Mouse (Mus musculus): Measurements from ENCODE around the gene Cyp46a1. TPM values are rescaled to one million over a fixed set of nuclear protein-coding genes. Genes with fewer than 3 reads are reported as not detected.

Cyp46a1 gene
- polyA plus RNA-seq, 1 experiment from 2014 or later = 6.6 TPM

GRCm38 (mm10) chr12:108303778-108304365, 30.3 kb upstream of the Cyp46a1 start:
- Histone ChIP-seq H3K4me2 (no peak overlapping the region), H3K4me3 (no peak overlapping the region), H3K27me3 (peaks cover 22% of the 10 kb centered on the region), H3K4me1 (peaks cover 20% of the 10 kb centered on the region), H3K27ac (no peak overlapping the region), H3K9ac (no peak overlapping the region), H3K36me3 (no peaks in the 10 kb centered on the region), H3K9me3 (no peaks in the 10 kb centered on the region)
- WGBS = 28% methylated on average over 6 of the region's 6 CpGs
- ATAC-seq (ENCODE audit: borderline replicate concordance, extremely low read depth, low FRiP score, low TSS enrichment) = no peak

- no peaks in the 10 kb centered on the region for H3K9me3 ChIP-seq
- no peak overlapping the region for H3K27ac ChIP-seq
- no peak for ATAC-seq (ENCODE audit: borderline replicate concordance, extremely low read depth, low FRiP score, low TSS enrichment)
- H3K36me3 ChIP-seq = no peaks in the 10 kb centered on the region
- no peak overlapping the region for H3K9ac ChIP-seq
- no peak overlapping the region for H3K4me3 ChIP-seq
- no peak overlapping the region for H3K4me2 ChIP-seq
- H3K4me1 ChIP-seq = peaks cover 21% of the 10 kb centered on the region
- 67% methylated on average over 8 of the region's 8 CpGs for WGBS
- H3K27me3 ChIP-seq = peaks cover 22% of the 10 kb centered on the region
Measured at GRCm38 (mm10) chr12:108305172-108305571, 29.0 kb upstream of the Cyp46a1 start.

GRCm38 (mm10) chr12:108305812-108306794, 28.1 kb upstream of the Cyp46a1 start, which contains the start of gene Hhipl1:
Gene Hhipl1 (plus strand): TSS chr12:108306270.
- Histone ChIP-seq H3K9me3 (no peaks in the 10 kb centered on the region), H3K36me3 (no peaks in the 10 kb centered on the region), H3K4me1 (peaks cover 21% of the 10 kb centered on the region), H3K27ac (no peak within 1 kb of the TSS), H3K9ac (peak within 1 kb of the TSS; percentile 84), H3K4me2 (peak within 1 kb of the TSS; percentile 99), H3K27me3 (peaks cover 22% of the 10 kb centered on the region), H3K4me3 (peak within 1 kb of the TSS; percentile 57)
- peak; percentile 50; the same call in 1 of the 2 replicates for ATAC-seq (ENCODE audit: borderline replicate concordance, extremely low read depth, low FRiP score, low TSS enrichment)
- 2% methylated on average over 67 of the region's 67 CpGs for WGBS

GRCm38 (mm10) chr12:108307553-108307952, 26.6 kb upstream of the Cyp46a1 start:
- Histone ChIP-seq H3K27ac (no peak overlapping the region), H3K9ac (no peak overlapping the region), H3K4me1 (peaks cover 21% of the 10 kb centered on the region), H3K27me3 (peaks cover 22% of the 10 kb centered on the region), H3K4me2 (0 out of 2 replicates have a peak overlapping the region, but pooled peaks have one; percentile 99), H3K4me3 (no peak overlapping the region), H3K36me3 (no peaks in the 10 kb centered on the region), H3K9me3 (no peaks in the 10 kb centered on the region)
- WGBS = 26% methylated on average over 14 of the region's 14 CpGs
- no peak for ATAC-seq (ENCODE audit: borderline replicate concordance, extremely low read depth, low FRiP score, low TSS enrichment)

- Histone ChIP-seq H3K4me1 (peaks cover 21% of the 10 kb centered on the region), H3K27me3 (peaks cover 22% of the 10 kb centered on the region), H3K4me2 (no peak overlapping the region), H3K36me3 (no peaks in the 10 kb centered on the region), H3K4me3 (no peak overlapping the region), H3K27ac (no peak overlapping the region), H3K9me3 (no peaks in the 10 kb centered on the region), H3K9ac (no peak overlapping the region)
- WGBS = 73% methylated on average over 16 of the region's 16 CpGs
- no peak for ATAC-seq (ENCODE audit: borderline replicate concordance, extremely low read depth, low FRiP score, low TSS enrichment)
Measured at GRCm38 (mm10) chr12:108308363-108308856, 25.8 kb upstream of the Cyp46a1 start.

GRCm38 (mm10) chr12:108309116-108309794, 24.9 kb upstream of the Cyp46a1 start:
- no peak overlapping the region for H3K4me2 ChIP-seq
- 42% methylated on average over 8 of the region's 8 CpGs for WGBS
- H3K9ac ChIP-seq = no peak overlapping the region
- ATAC-seq (ENCODE audit: borderline replicate concordance, extremely low read depth, low FRiP score, low TSS enrichment) = no peak
- H3K4me3 ChIP-seq = no peak overlapping the region
- H3K9me3 ChIP-seq = no peaks in the 10 kb centered on the region
- no peak overlapping the region for H3K27ac ChIP-seq
- peaks cover 21% of the 10 kb centered on the region for H3K4me1 ChIP-seq
- peaks cover 22% of the 10 kb centered on the region for H3K27me3 ChIP-seq
- no peaks in the 10 kb centered on the region for H3K36me3 ChIP-seq

GRCm38 (mm10) chr12:108310041-108310440, 24.1 kb upstream of the Cyp46a1 start:
- Histone ChIP-seq H3K4me2 (no peak overlapping the region), H3K9me3 (no peaks in the 10 kb centered on the region), H3K27me3 (peaks cover 15% of the 10 kb centered on the region), H3K4me3 (no peak overlapping the region), H3K4me1 (peaks cover 21% of the 10 kb centered on the region), H3K9ac (no peak overlapping the region), H3K36me3 (no peaks in the 10 kb centered on the region), H3K27ac (no peak overlapping the region)
- ATAC-seq (ENCODE audit: borderline replicate concordance, extremely low read depth, low FRiP score, low TSS enrichment) = no peak
- WGBS = 79% methylated on average over 4 of the region's 4 CpGs

GRCm38 (mm10) chr12:108310456-108311027, 23.6 kb upstream of the Cyp46a1 start:
- WGBS = 70% methylated on average over 7 of the region's 7 CpGs
- H3K27me3 ChIP-seq = peaks cover 10% of the 10 kb centered on the region

GRCm38 (mm10) chr12:108311741-108312290, 22.4 kb upstream of the Cyp46a1 start:
- WGBS = 82% methylated on average over 27 of the region's 27 CpGs
- no peak for ATAC-seq (ENCODE audit: borderline replicate concordance, extremely low read depth, low FRiP score, low TSS enrichment)
- no peak overlapping the region for H3K27ac ChIP-seq
- no peaks in the 10 kb centered on the region for H3K9me3 ChIP-seq
- H3K4me2 ChIP-seq = no peak overlapping the region
- H3K27me3 ChIP-seq = peaks cover 13% of the 10 kb centered on the region
- H3K4me3 ChIP-seq = no peak overlapping the region
- H3K9ac ChIP-seq = no peak overlapping the region
- H3K36me3 ChIP-seq = no peaks in the 10 kb centered on the region
- peaks cover 14% of the 10 kb centered on the region; the same call in 1 of the 2 replicates for H3K4me1 ChIP-seq

More at GRCm38 (mm10) chr12:108310456-108311027, 23.6 kb upstream of the Cyp46a1 start:
- no peak overlapping the region for H3K4me3 ChIP-seq
- no peak for ATAC-seq (ENCODE audit: borderline replicate concordance, extremely low read depth, low FRiP score, low TSS enrichment)
- no peaks in the 10 kb centered on the region for H3K9me3 ChIP-seq
- no peak overlapping the region for H3K4me2 ChIP-seq
- H3K4me1 ChIP-seq = peaks cover 21% of the 10 kb centered on the region
- no peak overlapping the region for H3K27ac ChIP-seq
- H3K36me3 ChIP-seq = no peaks in the 10 kb centered on the region
- no peak overlapping the region for H3K9ac ChIP-seq

- H3K27me3 ChIP-seq = peaks cover 19% of the 10 kb centered on the region
- H3K4me2 ChIP-seq = no peak overlapping the region
- no peak overlapping the region for H3K9ac ChIP-seq
- no peak overlapping the region for H3K27ac ChIP-seq
- peak; percentile 40 for ATAC-seq (ENCODE audit: borderline replicate concordance, extremely low read depth, low FRiP score, low TSS enrichment)
- H3K4me1 ChIP-seq = peaks cover 10% of the 10 kb centered on the region; the same call in 1 of the 2 replicates
- no peaks in the 10 kb centered on the region for H3K36me3 ChIP-seq
- H3K4me3 ChIP-seq = no peak overlapping the region
- H3K9me3 ChIP-seq = no peaks in the 10 kb centered on the region
- WGBS = 39% methylated on average over 6 of the region's 6 CpGs
Measured at GRCm38 (mm10) chr12:108312432-108312851, 21.7 kb upstream of the Cyp46a1 start.

- H3K9ac ChIP-seq = no peak overlapping the region
- no peak for ATAC-seq (ENCODE audit: borderline replicate concordance, extremely low read depth, low FRiP score, low TSS enrichment)
- H3K27ac ChIP-seq = no peak overlapping the region
- peaks cover 28% of the 10 kb centered on the region for H3K27me3 ChIP-seq
- H3K9me3 ChIP-seq = no peaks in the 10 kb centered on the region
- no peak overlapping the region for H3K4me2 ChIP-seq
- peaks cover 10% of the 10 kb centered on the region; the same call in 1 of the 2 replicates for H3K4me1 ChIP-seq
- no peak overlapping the region for H3K4me3 ChIP-seq
- 76% methylated on average over 1 of the region's 1 CpGs for WGBS
- no peaks in the 10 kb centered on the region for H3K36me3 ChIP-seq
Measured at GRCm38 (mm10) chr12:108313244-108313772, 20.9 kb upstream of the Cyp46a1 start.

Data from lung, embryonic 15.5 days (tissue).